Mouse (Mus musculus): Measurements from ENCODE around the gene Pcgf3. TPM values are rescaled to one million over a fixed set of nuclear protein-coding genes. Genes with fewer than 3 reads are reported as not detected.

Pcgf3 gene
- 33.9 and 37.8 TPM in 2 replicates for polyA plus RNA-seq (2014; fragmentation: Nextera tagmentation; extraction: Ambion mirVana)

DNA sequence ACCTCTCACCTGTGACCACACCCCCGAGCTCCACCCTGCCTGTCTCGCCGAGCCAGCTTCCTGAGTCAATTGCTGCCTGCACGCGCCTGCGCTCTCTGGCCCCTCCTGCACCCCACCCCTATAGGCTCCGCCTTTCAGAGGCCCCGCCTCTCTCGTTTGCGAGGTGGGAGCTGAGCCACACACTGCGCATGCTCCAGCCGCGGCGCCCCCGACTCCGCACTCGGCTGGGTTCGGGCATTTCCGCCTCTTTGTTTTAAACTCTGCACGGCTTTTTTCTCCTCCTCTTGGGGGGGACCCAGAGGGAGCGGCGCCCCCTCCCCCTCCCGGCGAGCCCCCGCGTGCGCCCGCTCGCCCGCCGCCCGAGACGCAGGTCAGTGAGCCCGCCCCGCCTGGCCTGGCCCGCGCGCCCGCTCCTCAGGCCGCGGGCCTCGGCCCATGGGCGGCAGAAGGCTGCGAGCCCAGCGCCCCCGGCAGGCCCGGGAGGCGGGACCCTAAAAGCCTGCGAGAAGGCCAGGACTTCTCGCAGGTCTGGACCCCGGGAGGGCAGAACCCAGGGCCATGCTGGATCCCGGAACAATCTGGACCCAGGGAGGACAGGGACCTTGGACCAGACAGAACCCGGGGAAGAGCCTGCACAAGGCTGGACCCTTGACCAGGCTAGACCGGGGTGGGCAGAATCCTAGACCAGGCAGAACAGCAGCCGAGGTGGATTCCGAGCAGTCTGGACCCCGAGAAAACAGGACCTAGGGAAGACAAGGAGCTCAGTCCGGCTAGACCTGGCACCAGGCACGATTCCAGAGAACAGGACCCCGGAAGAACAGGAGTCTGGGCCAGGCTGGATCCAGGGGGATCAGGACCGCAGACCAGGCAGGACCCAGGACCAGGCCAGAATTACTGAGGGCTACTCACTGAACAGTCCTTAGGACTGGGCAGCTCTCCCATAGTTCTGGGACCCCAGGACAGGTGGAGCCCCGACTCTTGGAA, at the start of gene Pcgf3:
TSS of gene Pcgf3 (plus strand) at position 151 of the 984 bp plus-strand sequence.
- H3K4me1 ChIP-seq (ENCODE audit: control insufficient read depth, insufficient read depth, low read length): peaks cover 31% of the 10 kb centered on the region
- under 1% methylated on average over 61 of the region's 62 CpGs for WGBS

DNA sequence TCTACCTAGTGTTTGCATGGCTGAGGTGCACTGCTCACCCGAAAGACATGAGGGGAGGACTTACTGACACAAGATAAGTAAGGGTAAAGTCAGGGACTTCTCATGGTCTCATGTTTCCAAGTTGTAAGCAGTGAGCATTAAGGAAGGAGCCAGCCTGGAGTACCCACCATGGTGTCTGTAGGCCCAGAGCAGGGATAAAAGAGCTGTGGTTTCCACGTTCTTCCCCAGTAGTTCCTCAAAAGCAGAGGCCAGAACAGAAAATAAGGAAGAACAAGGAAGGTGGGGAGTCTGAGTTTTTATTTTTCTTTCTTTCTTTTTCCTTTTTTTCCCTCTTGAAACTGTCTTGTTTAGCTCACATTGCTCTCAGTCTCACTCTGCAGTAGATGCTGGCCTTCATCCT, 46.3 kb upstream of the Pcgf3 start:
- Histone ChIP-seq H3K9me3 (ENCODE audit: control insufficient read depth, low read length) (no peaks in the 10 kb centered on the region), H3K36me3 (ENCODE audit: control insufficient read depth, insufficient read depth, low read length) (no peaks in the 10 kb centered on the region), H3K4me2 (ENCODE audit: low read depth, low read length) (no peak overlapping the region), H3K9ac (replicated peaks; ENCODE audit: low read depth, low read length) (no peak overlapping the region), H3K4me1 (ENCODE audit: control insufficient read depth, insufficient read depth, low read length) (no peaks in the 10 kb centered on the region), H3K4me3 (ENCODE audit: low read depth, low read length) (no peak overlapping the region), H3K27me3 (ENCODE audit: control insufficient read depth, insufficient read depth, low read length) (no peaks in the 10 kb centered on the region), H3K27ac (ENCODE audit: low read depth, low read length) (no peak overlapping the region)
- ATAC-seq (ENCODE audit: low read depth): no peak
- 79% methylated on average over 2 of the region's 2 CpGs for WGBS

More for the DNA sequence above, at the start of gene Pcgf3:
- H3K27me3 ChIP-seq (ENCODE audit: control insufficient read depth, insufficient read depth, low read length): peaks cover 3% of the 10 kb centered on the region; the same call in 1 of the 2 replicates
- H3K9me3 ChIP-seq (ENCODE audit: control insufficient read depth, low read length): no peaks in the 10 kb centered on the region
- peak within 1 kb of the TSS; percentile 85 for H3K27ac ChIP-seq (ENCODE audit: low read depth, low read length)
- H3K4me3 ChIP-seq (ENCODE audit: low read depth, low read length): peak within 1 kb of the TSS; percentile 82
- H3K36me3 ChIP-seq (ENCODE audit: control insufficient read depth, insufficient read depth, low read length): no peaks in the 10 kb centered on the region
- H3K4me2 ChIP-seq (ENCODE audit: low read depth, low read length): peak within 1 kb of the TSS; percentile 98
- H3K9ac ChIP-seq (replicated peaks; ENCODE audit: low read depth, low read length): peak within 1 kb of the TSS; percentile 99
- ATAC-seq (ENCODE audit: low read depth): peak; percentile 96

DNA sequence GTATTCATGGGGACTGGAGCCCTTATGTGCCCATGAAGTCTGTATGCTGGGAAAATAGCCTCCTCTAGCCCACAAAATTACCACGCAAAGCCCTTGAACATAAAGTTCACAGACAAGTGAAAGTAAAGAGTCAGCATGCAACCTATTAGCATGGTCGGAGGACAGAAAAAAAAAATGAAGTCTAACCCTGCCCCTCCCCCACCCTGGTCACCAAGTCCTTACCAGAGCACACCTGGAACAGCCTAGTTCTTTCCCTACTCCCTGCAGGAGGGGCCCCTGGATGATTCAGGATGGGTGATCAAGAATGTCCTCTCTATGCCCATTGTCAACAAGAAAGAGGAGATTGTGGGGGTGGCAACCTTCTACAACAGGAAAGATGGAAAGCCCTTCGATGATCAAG, 38.3 kb upstream of the Pcgf3 start:
- Histone ChIP-seq H3K36me3 (ENCODE audit: control insufficient read depth, insufficient read depth, low read length) (no peaks in the 10 kb centered on the region), H3K4me2 (ENCODE audit: low read depth, low read length) (no peak overlapping the region), H3K9ac (replicated peaks; ENCODE audit: low read depth, low read length) (no peak overlapping the region), H3K4me3 (ENCODE audit: low read depth, low read length) (no peak overlapping the region), H3K4me1 (ENCODE audit: control insufficient read depth, insufficient read depth, low read length) (no peaks in the 10 kb centered on the region), H3K27me3 (ENCODE audit: control insufficient read depth, insufficient read depth, low read length) (no peaks in the 10 kb centered on the region), H3K27ac (ENCODE audit: low read depth, low read length) (no peak overlapping the region), H3K9me3 (ENCODE audit: control insufficient read depth, low read length) (no peaks in the 10 kb centered on the region)
- no peak for ATAC-seq (ENCODE audit: low read depth)
- 73% methylated on average over 3 of the region's 3 CpGs for WGBS

DNA sequence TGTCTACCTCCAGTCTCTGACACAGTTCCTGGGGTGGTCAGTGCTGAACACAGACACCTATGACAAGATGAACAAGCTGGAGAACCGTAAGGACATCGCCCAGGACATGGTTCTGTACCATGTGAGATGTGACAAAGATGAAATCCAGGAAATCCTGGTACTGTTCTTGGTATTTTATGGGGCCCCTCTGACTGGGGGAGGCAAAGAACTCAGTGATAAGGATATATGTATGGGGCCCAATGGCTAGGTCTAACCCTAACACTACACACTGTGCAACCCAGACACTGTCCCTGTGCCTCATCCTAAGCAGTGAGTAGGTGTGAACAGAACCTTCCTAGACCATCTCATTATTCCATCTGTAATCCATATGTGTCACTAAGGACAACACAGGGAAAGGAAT, 37.6 kb upstream of the Pcgf3 start:
- H3K4me3 ChIP-seq (ENCODE audit: low read depth, low read length): no peak overlapping the region
- ATAC-seq (ENCODE audit: low read depth): no peak
- no peaks in the 10 kb centered on the region for H3K9me3 ChIP-seq (ENCODE audit: control insufficient read depth, low read length)
- H3K27ac ChIP-seq (ENCODE audit: low read depth, low read length): no peak overlapping the region
- H3K27me3 ChIP-seq (ENCODE audit: control insufficient read depth, insufficient read depth, low read length): no peaks in the 10 kb centered on the region
- H3K36me3 ChIP-seq (ENCODE audit: control insufficient read depth, insufficient read depth, low read length): no peaks in the 10 kb centered on the region
- no peak overlapping the region for H3K4me2 ChIP-seq (ENCODE audit: low read depth, low read length)
- H3K9ac ChIP-seq (replicated peaks; ENCODE audit: low read depth, low read length): no peak overlapping the region
- H3K4me1 ChIP-seq (ENCODE audit: control insufficient read depth, insufficient read depth, low read length): no peaks in the 10 kb centered on the region
- 97% methylated on average over 2 of the region's 2 CpGs for WGBS

DNA sequence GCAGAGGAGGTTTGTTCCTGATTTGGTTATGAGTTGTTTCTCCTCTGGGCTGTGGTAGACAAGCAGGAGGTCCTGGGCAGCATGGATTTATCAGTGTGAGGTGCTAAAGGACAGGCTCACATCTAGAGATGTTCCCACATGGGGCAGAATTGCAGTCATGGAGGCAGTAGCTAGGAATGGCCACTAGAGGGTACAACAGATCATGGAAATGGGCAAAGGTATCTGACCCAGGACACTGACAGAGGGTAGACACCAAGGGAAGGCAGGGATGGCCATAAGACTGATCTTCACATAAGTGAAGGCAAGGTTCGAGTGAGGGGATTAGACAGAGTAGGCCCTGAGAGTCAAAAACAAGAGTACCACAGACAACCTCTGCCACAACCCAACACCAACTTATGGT, 33.8 kb upstream of the Pcgf3 start:
- Histone ChIP-seq H3K27me3 (ENCODE audit: control insufficient read depth, insufficient read depth, low read length) (no peaks in the 10 kb centered on the region), H3K27ac (ENCODE audit: low read depth, low read length) (no peak overlapping the region), H3K4me2 (ENCODE audit: low read depth, low read length) (no peak overlapping the region), H3K4me3 (ENCODE audit: low read depth, low read length) (no peak overlapping the region), H3K36me3 (ENCODE audit: control insufficient read depth, insufficient read depth, low read length) (0 out of 2 replicates have a peak, but pooled peaks cover 11% of the 10 kb centered on the region), H3K9ac (replicated peaks; ENCODE audit: low read depth, low read length) (no peak overlapping the region), H3K9me3 (ENCODE audit: control insufficient read depth, low read length) (no peaks in the 10 kb centered on the region), H3K4me1 (ENCODE audit: control insufficient read depth, insufficient read depth, low read length) (no peaks in the 10 kb centered on the region)
- WGBS: 75% methylated on average over 1 of the region's 1 CpGs
- ATAC-seq (ENCODE audit: low read depth): peak; percentile 54; the same call in 1 of the 2 replicates

DNA sequence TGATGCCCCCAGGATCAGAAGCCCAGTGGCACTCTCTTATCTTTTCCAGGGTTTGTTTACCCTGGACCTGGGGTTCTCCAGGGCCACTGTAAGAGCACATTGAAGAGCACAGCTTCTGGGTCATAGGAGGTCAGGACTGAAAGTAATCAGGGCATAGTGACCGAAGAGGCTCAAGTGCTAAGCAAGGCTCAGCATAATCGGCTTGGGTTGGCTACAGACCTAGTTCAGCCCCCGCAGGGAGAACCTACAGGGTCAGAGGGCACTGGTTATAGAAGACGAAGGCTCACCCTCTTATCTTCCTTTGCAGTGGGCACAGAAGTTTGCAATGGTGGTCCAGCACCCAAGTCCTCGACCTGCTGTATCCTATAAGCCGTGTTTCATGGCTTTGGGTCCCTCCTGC, 29.8 kb upstream of the Pcgf3 start:
- 94% methylated on average over 6 of the region's 6 CpGs for WGBS
- H3K27me3 ChIP-seq (ENCODE audit: control insufficient read depth, insufficient read depth, low read length): no peaks in the 10 kb centered on the region
- H3K9ac ChIP-seq (replicated peaks; ENCODE audit: low read depth, low read length): no peak overlapping the region
- H3K4me2 ChIP-seq (ENCODE audit: low read depth, low read length): no peak overlapping the region
- peaks cover 14% of the 10 kb centered on the region for H3K4me1 ChIP-seq (ENCODE audit: control insufficient read depth, insufficient read depth, low read length)
- H3K9me3 ChIP-seq (ENCODE audit: control insufficient read depth, low read length): no peaks in the 10 kb centered on the region
- H3K27ac ChIP-seq (ENCODE audit: low read depth, low read length): no peak overlapping the region
- H3K4me3 ChIP-seq (ENCODE audit: low read depth, low read length): no peak overlapping the region
- ATAC-seq (ENCODE audit: low read depth): no peak
- 0 out of 2 replicates have a peak, but pooled peaks cover 11% of the 10 kb centered on the region for H3K36me3 ChIP-seq (ENCODE audit: control insufficient read depth, insufficient read depth, low read length)

DNA sequence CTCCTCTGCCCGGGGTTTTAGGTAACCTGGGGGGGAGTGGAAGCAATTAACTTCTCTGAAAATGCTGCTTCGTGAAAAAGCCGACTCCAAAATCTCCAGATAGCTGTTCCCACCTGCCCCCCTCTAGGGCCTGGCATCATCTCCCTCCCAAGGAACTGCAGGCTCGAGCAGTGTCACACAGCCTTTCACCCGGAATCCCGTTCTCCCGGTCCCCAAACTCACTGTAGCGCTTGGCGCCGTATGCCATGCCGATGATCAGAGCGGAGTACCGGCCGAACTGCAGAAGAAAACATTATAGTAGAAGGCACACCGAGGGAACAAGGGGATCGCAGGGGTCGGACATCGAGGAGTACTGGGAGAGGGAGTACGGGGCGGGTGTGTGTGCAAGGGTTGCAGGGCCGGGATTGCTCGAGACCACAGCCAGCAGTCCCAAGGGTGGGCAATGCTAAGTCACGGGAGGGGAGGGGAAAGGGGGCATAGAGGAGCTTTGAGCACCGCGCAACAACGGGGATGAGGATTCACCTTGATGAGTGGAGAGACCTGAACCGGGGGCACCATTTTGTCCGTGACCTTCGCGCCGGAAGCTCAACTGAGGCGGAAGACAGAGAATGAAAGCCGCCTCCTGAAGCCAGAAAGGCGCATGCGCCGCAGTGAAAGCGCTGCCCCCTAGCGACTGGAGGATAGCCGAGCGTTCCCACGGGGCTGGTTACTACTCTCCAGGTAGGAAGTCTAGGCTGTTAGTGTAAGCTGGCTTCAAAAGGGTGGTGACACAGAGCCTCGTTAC, 27.0 kb upstream of the Pcgf3 start, which contains the start of gene Atp5k:
TSS of gene Atp5k (minus strand) at position 645 of the 784 bp plus-strand sequence.
- WGBS: under 1% methylated on average over 42 of the region's 42 CpGs
- peak within 1 kb of the TSS; percentile 68 for H3K4me3 ChIP-seq (ENCODE audit: low read depth, low read length)
- peak; percentile 90 for ATAC-seq (ENCODE audit: low read depth)
- peak within 1 kb of the TSS; percentile 70 for H3K9ac ChIP-seq (replicated peaks; ENCODE audit: low read depth, low read length)
- peaks cover 14% of the 10 kb centered on the region for H3K4me1 ChIP-seq (ENCODE audit: control insufficient read depth, insufficient read depth, low read length)
- H3K27me3 ChIP-seq (ENCODE audit: control insufficient read depth, insufficient read depth, low read length): no peaks in the 10 kb centered on the region
- H3K36me3 ChIP-seq (ENCODE audit: control insufficient read depth, insufficient read depth, low read length): 0 out of 2 replicates have a peak, but pooled peaks cover 11% of the 10 kb centered on the region
- no peaks in the 10 kb centered on the region for H3K9me3 ChIP-seq (ENCODE audit: control insufficient read depth, low read length)
- H3K4me2 ChIP-seq (ENCODE audit: low read depth, low read length): peak within 1 kb of the TSS; percentile 88
- no peak within 1 kb of the TSS for H3K27ac ChIP-seq (ENCODE audit: low read depth, low read length)

DNA sequence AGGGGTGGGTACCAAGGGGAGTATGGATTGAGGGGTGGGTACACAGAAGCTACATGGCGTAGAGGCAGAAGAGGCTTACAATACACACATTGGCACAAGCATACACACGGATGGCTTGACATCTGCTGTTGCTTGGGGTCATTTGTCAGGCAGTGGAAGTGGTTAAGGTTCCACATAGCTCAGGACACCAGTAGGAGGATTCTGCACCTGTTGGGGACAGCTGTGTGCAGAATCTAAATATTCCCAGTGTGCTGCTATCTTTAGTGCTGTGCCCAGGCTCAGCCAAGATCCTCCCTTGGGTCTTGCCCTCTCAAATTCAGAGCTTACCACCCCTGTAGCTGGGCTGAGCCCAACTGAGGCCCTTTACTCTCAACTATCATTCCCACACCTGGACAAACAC, 24.9 kb upstream of the Pcgf3 start:
- no peak overlapping the region for H3K27ac ChIP-seq (ENCODE audit: low read depth, low read length)
- no peak overlapping the region for H3K4me2 ChIP-seq (ENCODE audit: low read depth, low read length)
- no peak overlapping the region for H3K4me3 ChIP-seq (ENCODE audit: low read depth, low read length)
- no peaks in the 10 kb centered on the region for H3K9me3 ChIP-seq (ENCODE audit: control insufficient read depth, low read length)
- 0 out of 2 replicates have a peak, but pooled peaks cover 2% of the 10 kb centered on the region for H3K36me3 ChIP-seq (ENCODE audit: control insufficient read depth, insufficient read depth, low read length)
- H3K27me3 ChIP-seq (ENCODE audit: control insufficient read depth, insufficient read depth, low read length): no peaks in the 10 kb centered on the region
- peaks cover 14% of the 10 kb centered on the region for H3K4me1 ChIP-seq (ENCODE audit: control insufficient read depth, insufficient read depth, low read length)
- WGBS: 75% methylated on average over 2 of the region's 2 CpGs
- no peak for ATAC-seq (ENCODE audit: low read depth)
- no peak overlapping the region for H3K9ac ChIP-seq (replicated peaks; ENCODE audit: low read depth, low read length)
